Mouse (Mus musculus) urinary bladder, postnatal 36 days (tissue): ENCODE data around the gene Olfr70.

Experiments used
- DNase-seq, 2 experiments: peaks; one replicate each; pipeline ENCODE4 v3.0.0; 2022; ENCODE audit warnings: low spot score in 2 of 2, mixed read lengths in 1 of 2

Olfr70 gene

DNA sequence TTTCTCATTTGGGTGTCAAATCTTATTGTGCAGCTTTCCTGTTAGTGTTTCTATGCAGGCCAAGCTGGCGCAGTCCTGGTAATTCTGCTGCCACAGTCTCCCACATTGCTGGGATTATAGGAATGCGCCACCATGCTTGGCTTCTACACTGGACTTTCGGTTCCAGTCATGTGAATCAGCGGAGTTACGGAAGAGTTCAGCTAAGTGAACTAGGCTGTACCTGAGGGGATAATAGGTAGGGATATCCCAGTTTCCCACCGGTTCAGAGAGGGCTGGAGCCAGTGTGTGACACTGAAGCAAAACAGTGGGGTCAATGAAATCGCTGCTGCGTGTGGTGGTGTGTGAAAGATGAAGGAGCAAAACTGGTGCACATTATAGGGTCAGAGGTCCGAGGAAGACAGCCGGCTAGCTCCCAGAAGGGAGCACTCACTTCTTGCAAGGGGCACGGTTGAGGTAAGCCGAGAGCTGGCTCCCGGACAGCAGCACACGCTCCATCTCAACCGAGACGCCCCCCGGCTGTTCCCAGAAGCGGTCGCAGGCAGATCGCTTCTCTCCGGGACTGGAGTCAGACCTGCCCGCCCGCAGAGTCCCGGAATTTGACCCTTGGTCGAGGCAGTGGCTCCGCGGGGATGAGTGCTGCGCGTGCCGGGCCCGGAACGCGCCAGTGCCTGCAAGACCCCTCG lies 44.8 kb downstream of the Olfr70 start:
- no peak for DNase-seq

DNA sequence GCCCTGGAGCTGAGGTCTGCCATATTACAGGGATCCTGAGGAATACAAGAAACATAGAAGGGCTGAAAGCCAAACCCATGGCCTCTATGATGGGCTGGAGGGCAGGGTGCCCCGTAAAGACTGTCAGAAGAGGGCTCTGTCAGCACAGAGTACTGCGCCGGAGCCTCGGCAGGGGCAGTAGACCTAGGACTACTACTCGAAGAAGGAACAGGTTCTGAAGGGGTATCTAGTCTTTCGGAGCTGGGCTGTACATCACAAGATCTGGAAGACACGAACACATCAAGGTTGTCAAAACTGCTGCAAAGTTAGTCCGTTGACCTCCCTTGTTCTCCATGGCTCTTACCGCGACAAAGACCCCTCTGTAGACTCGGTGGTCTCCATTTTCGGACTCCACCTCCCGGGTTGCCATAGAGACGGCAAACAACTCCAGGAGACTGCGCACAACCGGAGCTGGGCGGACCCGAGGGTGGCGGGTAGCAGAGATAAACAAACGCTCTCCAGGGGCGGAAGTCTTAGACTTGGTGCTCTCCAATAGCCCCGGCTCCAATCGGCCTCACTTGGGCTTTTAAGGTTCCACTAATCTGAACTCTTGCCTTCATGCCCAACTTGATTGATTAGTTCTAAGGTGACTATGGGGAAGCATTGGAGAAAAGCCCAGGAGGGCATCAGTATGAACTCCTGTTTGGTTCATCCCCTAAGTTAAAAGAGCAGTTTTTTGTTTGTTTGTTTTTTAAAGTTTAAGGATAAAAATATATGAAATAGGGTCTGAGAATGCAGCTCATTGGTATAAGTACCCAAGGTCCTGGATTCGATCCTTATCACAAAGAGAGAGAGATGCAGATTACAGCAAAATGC lies 47.2 kb downstream of the Olfr70 start, which contains the start of gene Spag8:
Gene Spag8 (minus strand): TSS at position 434 of the 855 bp plus-strand sequence.
- no peak for DNase-seq

- DNase-seq, result no peak
These were observed 47.9 kb downstream of the Olfr70 start for GRCm38 (mm10) chr4:43652726-43653125.

DNA sequence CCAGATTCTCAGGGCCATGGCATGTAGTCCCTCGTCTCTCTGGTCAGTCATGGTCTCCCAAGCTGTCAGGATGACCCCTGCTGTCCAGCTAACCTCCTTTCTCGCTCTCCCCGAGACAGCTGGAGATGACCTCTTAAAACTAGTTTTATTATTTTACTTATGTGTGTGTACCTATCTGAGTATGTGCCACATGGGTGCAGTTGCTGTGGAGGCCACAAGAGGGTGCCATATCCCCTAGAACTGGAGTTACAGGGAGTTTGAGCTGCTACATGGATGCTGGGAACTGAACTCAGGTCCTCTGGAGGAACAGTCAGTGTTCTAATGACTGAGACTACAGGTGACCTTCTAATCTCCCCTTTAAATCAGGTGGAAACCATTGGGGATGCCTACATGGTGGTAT lies 50.8 kb downstream of the Olfr70 start:
- no peak for DNase-seq
